Comparison of ENCODE assay signal across 7 mouse cellular contexts in the genomic region with DNA sequence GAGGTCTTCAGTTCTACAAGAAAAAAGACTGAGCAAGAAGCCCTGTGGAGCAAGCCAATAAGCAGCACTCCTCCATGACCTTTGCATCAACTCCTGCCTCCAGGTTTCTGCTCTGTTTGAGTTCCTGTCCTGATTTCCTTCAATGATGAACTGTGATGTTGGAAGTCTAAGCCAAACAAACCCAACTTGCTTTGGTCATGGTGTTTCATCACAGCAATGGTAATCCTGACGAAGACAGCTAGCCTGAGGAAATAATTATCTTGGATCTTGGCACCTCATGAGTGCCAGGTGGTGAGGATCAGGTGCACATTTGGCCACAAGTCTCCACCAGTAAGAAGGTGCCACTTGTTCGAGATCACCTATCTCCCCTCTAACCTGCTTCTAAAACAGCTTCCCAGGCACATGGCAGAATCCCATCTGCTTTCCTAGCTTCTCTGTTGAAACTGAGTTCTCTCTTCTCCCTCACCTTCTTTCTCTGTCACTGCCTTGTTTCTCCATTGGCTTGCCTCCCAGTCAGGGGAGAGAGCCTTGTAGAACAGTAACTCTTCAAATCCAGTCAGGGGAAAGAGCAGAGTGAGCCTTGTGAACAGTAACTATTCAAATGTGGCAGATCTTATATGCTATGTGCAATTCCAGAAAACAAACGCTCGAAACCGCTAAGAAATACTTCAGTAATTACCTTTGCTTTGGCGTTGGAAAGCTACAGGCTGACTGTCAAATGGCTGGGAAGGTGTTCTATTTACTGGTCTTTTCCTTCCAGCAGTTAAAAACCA. TPM values are rescaled to one million over a fixed set of nuclear protein-coding genes. Genes with fewer than 3 reads are reported as not detected.
DNase-seq lines count a peak whose midpoint lies in the region; ATAC-seq and TF ChIP-seq lines count a peak whose summit lies in the region.

A gene (minus strand): TSS at position 723 of the 773 bp plus-strand sequence.

- H3K27me3 ChIP-seq in midbrain, embryonic 12.5 days, result no peaks in the 10 kb centered on the region
- H3K27me3 ChIP-seq in midbrain, embryonic 16.5 days (ENCODE audit: control insufficient read depth, insufficient read depth, low read depth, low read length), result no peaks in the 10 kb centered on the region
- no peaks in the 10 kb centered on the region for H3K27me3 ChIP-seq in embryonic facial prominence, embryonic 11.5 days (ENCODE audit: control insufficient read depth, insufficient read depth, low read length)
- H3K27me3 ChIP-seq in intestine, postnatal 0 days (replicated peaks; ENCODE audit: control insufficient read depth, insufficient read depth, low read length), result no peaks in the 10 kb centered on the region
- H3K27me3 ChIP-seq in stomach, embryonic 15.5 days (replicated peaks), result no peaks in the 10 kb centered on the region

- no peak for ATAC-seq in midbrain, embryonic 12.5 days (ENCODE audit: low FRiP score, low read depth)
- ATAC-seq in midbrain, embryonic 16.5 days, result no peak
- no peak for ATAC-seq in embryonic facial prominence, embryonic 11.5 days (replicated peaks; ENCODE audit: insufficient number of reproducible peaks, low FRiP score, low TSS enrichment, low read depth)
- ATAC-seq in intestine, postnatal 0 days, result no peak
- no peak for ATAC-seq in stomach, embryonic 15.5 days (ENCODE audit: insufficient read depth, low FRiP score, low read depth)

- no peak for TF ChIP-seq CTCF in intestine, postnatal 0 days (IDR thresholded peaks at IDR 0.05; ENCODE audit: low read depth)

- intact Hi-C loops in left cerebral cortex, postnatal 36 days (cut with DNase I), result no loop called here

- no peak within 1 kb of the TSS for H3K4me3 ChIP-seq in midbrain, embryonic 12.5 days
- no peak within 1 kb of the TSS for H3K4me3 ChIP-seq in midbrain, embryonic 16.5 days (ENCODE audit: low read depth, low read length)
- no peak within 1 kb of the TSS for H3K4me3 ChIP-seq in embryonic facial prominence, embryonic 11.5 days (ENCODE audit: low read depth, low read length)
- no peak within 1 kb of the TSS for H3K4me3 ChIP-seq in intestine, postnatal 0 days (ENCODE audit: low read depth, low read length)
- H3K4me3 ChIP-seq in stomach, embryonic 15.5 days (replicated peaks), result no peak within 1 kb of the TSS

- no peak within 1 kb of the TSS for H3K4me2 ChIP-seq in midbrain, embryonic 12.5 days (replicated peaks)
- no peak within 1 kb of the TSS for H3K4me2 ChIP-seq in midbrain, embryonic 16.5 days (ENCODE audit: low read length)
- no peak within 1 kb of the TSS for H3K4me2 ChIP-seq in embryonic facial prominence, embryonic 11.5 days (ENCODE audit: low read depth, low read length)
- no peak within 1 kb of the TSS for H3K4me2 ChIP-seq in intestine, postnatal 0 days (replicated peaks; ENCODE audit: low read depth)
- no peak within 1 kb of the TSS for H3K4me2 ChIP-seq in stomach, embryonic 15.5 days

- no peak within 1 kb of the TSS for H3K27ac ChIP-seq in midbrain, embryonic 12.5 days (replicated peaks)
- no peak within 1 kb of the TSS for H3K27ac ChIP-seq in midbrain, embryonic 16.5 days (ENCODE audit: low read length)
- H3K27ac ChIP-seq in embryonic facial prominence, embryonic 11.5 days (replicated peaks; ENCODE audit: low read depth, low read length), result no peak within 1 kb of the TSS
- no peak within 1 kb of the TSS for H3K27ac ChIP-seq in intestine, postnatal 0 days (ENCODE audit: low read depth, low read length)
- H3K27ac ChIP-seq in stomach, embryonic 15.5 days, result no peak within 1 kb of the TSS

- H3K9me3 ChIP-seq in midbrain, embryonic 12.5 days, result no peaks in the 10 kb centered on the region
- no peaks in the 10 kb centered on the region for H3K9me3 ChIP-seq in midbrain, embryonic 16.5 days (replicated peaks; ENCODE audit: control insufficient read depth, low read length, poor library complexity, severe bottlenecking)
- H3K9me3 ChIP-seq in embryonic facial prominence, embryonic 11.5 days (replicated peaks; ENCODE audit: control insufficient read depth, low read length), result no peaks in the 10 kb centered on the region
- H3K9me3 ChIP-seq in intestine, postnatal 0 days (ENCODE audit: control insufficient read depth), result no peaks in the 10 kb centered on the region
- no peaks in the 10 kb centered on the region for H3K9me3 ChIP-seq in stomach, embryonic 15.5 days

- peaks cover 3% of the 10 kb centered on the region; the same call in 1 of the 2 replicates for H3K4me1 ChIP-seq in midbrain, embryonic 12.5 days
- H3K4me1 ChIP-seq in midbrain, embryonic 16.5 days (ENCODE audit: control insufficient read depth, insufficient read depth, low read length), result no peaks in the 10 kb centered on the region
- H3K4me1 ChIP-seq in embryonic facial prominence, embryonic 11.5 days (ENCODE audit: control insufficient read depth, insufficient read depth, low read length), result no peaks in the 10 kb centered on the region
- H3K4me1 ChIP-seq in intestine, postnatal 0 days (replicated peaks; ENCODE audit: control insufficient read depth, insufficient read depth, low read length), result no peaks in the 10 kb centered on the region
- no peaks in the 10 kb centered on the region for H3K4me1 ChIP-seq in stomach, embryonic 15.5 days

- no peaks in the 10 kb centered on the region for H3K36me3 ChIP-seq in midbrain, embryonic 12.5 days
- no peaks in the 10 kb centered on the region for H3K36me3 ChIP-seq in midbrain, embryonic 16.5 days (ENCODE audit: control insufficient read depth, insufficient read depth, low read length)
- no peaks in the 10 kb centered on the region for H3K36me3 ChIP-seq in embryonic facial prominence, embryonic 11.5 days (replicated peaks; ENCODE audit: control insufficient read depth, insufficient read depth, low read depth, low read length)
- no peaks in the 10 kb centered on the region for H3K36me3 ChIP-seq in intestine, postnatal 0 days (ENCODE audit: control insufficient read depth, insufficient read depth)
- no peaks in the 10 kb centered on the region for H3K36me3 ChIP-seq in stomach, embryonic 15.5 days

- no peak within 1 kb of the TSS for H3K9ac ChIP-seq in midbrain, embryonic 12.5 days (replicated peaks)
- H3K9ac ChIP-seq in midbrain, embryonic 16.5 days (ENCODE audit: low read depth, low read length), result no peak within 1 kb of the TSS
- H3K9ac ChIP-seq in embryonic facial prominence, embryonic 11.5 days (replicated peaks; ENCODE audit: low read length), result no peak within 1 kb of the TSS
- H3K9ac ChIP-seq in intestine, postnatal 0 days (ENCODE audit: low read depth, low read length), result no peak within 1 kb of the TSS
- no peak within 1 kb of the TSS for H3K9ac ChIP-seq in stomach, embryonic 15.5 days

- DNase-seq in embryonic facial prominence, embryonic 11.5 days (ENCODE audit: low spot score), result no peak
- DNase-seq in cerebellum, postnatal 4 days (ENCODE audit: low spot score in 2 of 2), result no peak
- no peak for DNase-seq in left cerebral cortex, postnatal 36 days (ENCODE audit: low spot score in 2 of 2)

- WGBS in midbrain, embryonic 12.5 days, result 87% methylated on average over 6 of the region's 6 CpGs
- 86% methylated on average over 6 of the region's 6 CpGs for WGBS in midbrain, embryonic 16.5 days
- 89% methylated on average over 6 of the region's 6 CpGs for WGBS in embryonic facial prominence, embryonic 11.5 days
- 83% methylated on average over 6 of the region's 6 CpGs for WGBS in intestine, postnatal 0 days
- WGBS in stomach, embryonic 15.5 days, result 79% methylated on average over 6 of the region's 6 CpGs

RNA-seq across cellular contexts. Expression of the gene that starts here (rescaled TPM):
- polyA plus RNA-seq in midbrain, embryonic 12.5 days (2016; fragmentation: Nextera tagmentation; extraction: Ambion mirVana), result 35.4 and 40.3 TPM in 2 replicates
- polyA plus RNA-seq in midbrain, embryonic 16.5 days (2015; fragmentation: Nextera tagmentation; extraction: Ambion mirVana), result 1.9 and 5.1 TPM in 2 replicates
- polyA plus RNA-seq in embryonic facial prominence, embryonic 11.5 days (2014; fragmentation: Nextera tagmentation; extraction: Ambion mirVana), result 30.7 and 35.6 TPM in 2 replicates
- 15.2 and 15.3 TPM in 2 replicates for polyA plus RNA-seq in intestine, postnatal 0 days (2015; fragmentation: Nextera tagmentation; extraction: Ambion mirVana)
- polyA plus RNA-seq in stomach, embryonic 15.5 days (2015; fragmentation: Nextera tagmentation; extraction: Ambion mirVana), result 21.5 and 23.4 TPM in 2 replicates
- 1 to 10 TPM; 2.4 to 5.3 TPM for total RNA-seq in left cerebral cortex, postnatal 36 days (2021)
